ENCODE assay signal across 11 mouse cellular contexts in the genomic region with DNA sequence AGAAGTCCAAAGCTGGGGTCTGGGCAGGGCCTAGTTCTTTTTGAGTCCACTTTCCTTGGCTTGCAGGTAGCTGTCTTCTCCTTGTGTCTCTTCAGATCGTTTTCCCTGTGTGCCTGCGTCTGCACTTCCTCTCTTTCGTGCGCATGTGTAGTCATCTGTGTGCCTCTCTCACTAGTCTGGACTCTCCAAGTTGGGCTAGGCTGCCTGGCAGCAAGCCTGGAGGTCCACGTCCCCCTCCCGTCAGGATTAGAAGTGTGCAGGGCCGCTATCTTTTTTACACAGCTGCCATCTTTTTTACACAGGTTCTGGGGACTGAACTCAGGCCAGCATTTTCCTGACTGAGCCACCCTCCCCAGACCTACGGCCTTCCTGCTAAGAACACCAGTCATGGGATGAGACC. TPM values are rescaled to one million over a fixed set of nuclear protein-coding genes. Genes with fewer than 3 reads are reported as not detected.
DNase-seq lines count a peak whose midpoint lies in the region; ATAC-seq and TF ChIP-seq lines count a peak whose summit lies in the region.
"Had no signal": no experiment of that assay in that cellular context is flagged by ENCODE, and none has a peak within 500 bp of the region (broad histone marks: within the 10 kb centered on the region; RNA-seq: fewer than 3 reads in every experiment).

No protein-coding gene starts in this region.

- WGBS in hindbrain, embryonic 14.5 days = 59% methylated on average over 8 of the region's 8 CpGs
- 66% methylated on average over 8 of the region's 8 CpGs for WGBS in midbrain, embryonic 12.5 days

- H3K9me3 ChIP-seq in hindbrain, embryonic 14.5 days (ENCODE audit: control insufficient read depth, low read length) = no peaks in the 10 kb centered on the region
- H3K9me3 ChIP-seq in midbrain, embryonic 12.5 days = no peaks in the 10 kb centered on the region

- peaks cover 21% of the 10 kb centered on the region for H3K4me1 ChIP-seq in hindbrain, embryonic 14.5 days (replicated peaks; ENCODE audit: control insufficient read depth, insufficient read depth, low read length)
- H3K4me1 ChIP-seq in midbrain, embryonic 12.5 days = peaks cover 29% of the 10 kb centered on the region

- H3K4me3 ChIP-seq in layer of hippocampus, adult 2 months = no peak overlapping the region
- H3K4me3 ChIP-seq in hindbrain, embryonic 14.5 days (replicated peaks; ENCODE audit: low read length) = no peak overlapping the region
- no peak overlapping the region for H3K4me3 ChIP-seq in midbrain, embryonic 12.5 days

- no peak for DNase-seq in layer of hippocampus, adult 2 months (ENCODE audit: low spot score in 2 of 2)
- no peak for DNase-seq in layer of hippocampus, postnatal 14 days (ENCODE audit: low spot score in 2 of 2)
- no peak for DNase-seq in hindbrain, embryonic 14.5 days (ENCODE audit: low spot score)
- no peak for DNase-seq in thymus, postnatal 0 days (ENCODE audit: low spot score)
- no peak for DNase-seq in MN1 (ENCODE audit: low spot score)
- DNase-seq in cerebellum, adult 18-20 months = no peak
- DNase-seq: heart, adult 11 months had no signal

- no peak overlapping the region for H3K4me2 ChIP-seq in hindbrain, embryonic 14.5 days (replicated peaks)
- no peak overlapping the region for H3K4me2 ChIP-seq in midbrain, embryonic 12.5 days (replicated peaks)

- no peak overlapping the region for H3K9ac ChIP-seq in hindbrain, embryonic 14.5 days
- no peak overlapping the region for H3K9ac ChIP-seq in midbrain, embryonic 12.5 days (replicated peaks)

- peak; percentile 33; the same call in 1 of the 2 replicates for ATAC-seq in erythroid progenitor cell, adult 5-6 weeks (replicated peaks; ENCODE audit: low FRiP score, poor library complexity, severe bottlenecking)
- no peak for ATAC-seq in hindbrain, embryonic 14.5 days (ENCODE audit: low FRiP score)
- no peak for ATAC-seq in midbrain, embryonic 12.5 days (ENCODE audit: low FRiP score, low read depth)
- ATAC-seq: lung, postnatal 0 days had no signal

- H3K27me3 ChIP-seq in hindbrain, embryonic 14.5 days (ENCODE audit: control insufficient read depth, insufficient read depth, low read length) = no peaks in the 10 kb centered on the region
- H3K27me3 ChIP-seq in midbrain, embryonic 12.5 days = no peaks in the 10 kb centered on the region

- H3K27ac ChIP-seq in layer of hippocampus, adult 2 months = peak overlapping the region; percentile 79
- H3K27ac ChIP-seq in hindbrain, embryonic 14.5 days = peak overlapping the region; percentile 87
- peak overlapping the region; percentile 39 for H3K27ac ChIP-seq in midbrain, embryonic 12.5 days (replicated peaks)
- H3K27ac ChIP-seq: kidney, postnatal 0 days had no signal

- TF ChIP-seq CTCF in layer of hippocampus, adult 2 months (conservative IDR thresholded peaks at IDR 0.05) = no peak

- H3K36me3 ChIP-seq in hindbrain, embryonic 14.5 days (replicated peaks; ENCODE audit: control insufficient read depth, insufficient read depth) = no peaks in the 10 kb centered on the region
- no peaks in the 10 kb centered on the region for H3K36me3 ChIP-seq in midbrain, embryonic 12.5 days

RNA-seq across cellular contexts. Expression of a gene that starts 55.8 kb away (rescaled TPM):
- 100 to 1,000 TPM; 226 to 239 TPM for total RNA-seq in layer of hippocampus, adult 2 months (2021)
- total RNA-seq in layer of hippocampus, postnatal 14 days (2021) = 100 to 1,000 TPM; 171 to 174 TPM
- total RNA-seq in erythroid progenitor cell, adult 5-6 weeks (2015; ENCODE audit: low replicate concordance) = 27.4 and 32.3 TPM in 2 replicates
- total RNA-seq in erythroid progenitor cell, adult 5-6 weeks (2017; ENCODE audit: low replicate concordance) = 41.3 and 44.3 TPM in 2 replicates
- polyA plus RNA-seq in hindbrain, embryonic 14.5 days (2014; fragmentation: Nextera tagmentation; extraction: Ambion mirVana) = 41.2 and 41.9 TPM in 2 replicates
- 63.7 and 68.9 TPM in 2 replicates for polyA plus RNA-seq in midbrain, embryonic 12.5 days (2016; fragmentation: Nextera tagmentation; extraction: Ambion mirVana)
- 35.9 and 37.7 TPM in 2 replicates for polyA plus RNA-seq in thymus, postnatal 0 days (2015; fragmentation: Nextera tagmentation; extraction: Ambion mirVana)
